Mouse (Mus musculus) heart, postnatal 25 days (tissue): ENCODE results near the gene Pmpcb. TPM values are rescaled to one million over a fixed set of nuclear protein-coding genes. Genes with fewer than 3 reads are reported as not detected.

Source experiments
- DNase-seq: peaks from one replicate; pipeline ENCODE4 v3.0.0; 2022; ENCODE audit warnings: low spot score
- intact Hi-C: fragments of 180-260 bp; cut with DNase I; formaldehyde crosslinking; loops from one replicate; pipeline ENCODE4 v1.15.1; 2025
- total RNA-seq, 2 experiments: library from RNA; stranded (reverse); gene quantifications; 2 replicates each; pipeline ENCODE4 v1.2.3; 2021

The Pmpcb gene
- total RNA-seq, 2 experiments from 2014 or later, result 241 to 242 TPM

DNA sequence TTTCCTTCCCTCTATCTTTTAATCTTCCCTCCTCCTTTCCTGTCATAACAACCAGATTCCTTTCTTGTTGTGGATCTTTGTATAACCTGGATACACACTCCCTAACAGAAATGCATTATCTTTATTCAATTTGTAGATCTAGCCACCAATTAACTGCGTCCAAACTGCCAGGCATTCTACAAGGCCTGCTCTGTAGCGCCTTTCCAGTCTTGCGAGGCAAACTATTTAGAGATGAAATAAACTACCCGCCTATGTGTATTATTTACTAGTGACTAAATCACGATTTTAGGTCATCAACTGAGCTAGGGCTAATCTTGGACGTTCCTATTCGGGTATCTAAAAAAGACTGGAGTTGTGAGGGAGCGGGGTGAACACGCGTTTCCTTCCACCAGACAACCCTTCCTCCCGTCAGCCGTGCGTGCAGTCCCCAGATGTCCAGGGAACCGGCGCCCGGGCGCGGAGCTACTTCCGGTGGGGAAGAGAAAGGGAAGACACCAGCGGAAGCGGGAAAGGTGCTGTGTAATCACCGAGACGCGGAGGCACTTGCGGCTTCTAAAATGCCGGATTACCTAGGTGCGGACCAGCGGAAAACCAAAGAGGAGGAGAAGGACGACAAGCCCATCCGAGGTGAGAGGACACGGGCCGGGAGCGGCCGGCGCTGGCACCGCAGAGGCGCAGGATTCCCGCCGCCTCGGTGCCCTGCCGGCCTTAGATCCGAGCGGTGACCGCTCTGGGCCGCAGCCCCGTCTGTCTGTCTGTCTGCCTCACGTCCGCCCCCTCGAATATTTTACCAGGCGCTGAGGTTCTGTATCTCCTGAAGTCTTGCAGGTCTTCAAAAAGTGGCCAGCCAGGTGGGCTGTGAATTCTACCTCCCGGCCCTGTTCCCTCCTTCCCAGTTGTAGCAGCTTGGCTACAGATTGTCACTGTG, 49.6 kb downstream of the Pmpcb start:
- DNase-seq, result peak; percentile 79
- intact Hi-C loops, result no loop called here

DNA sequence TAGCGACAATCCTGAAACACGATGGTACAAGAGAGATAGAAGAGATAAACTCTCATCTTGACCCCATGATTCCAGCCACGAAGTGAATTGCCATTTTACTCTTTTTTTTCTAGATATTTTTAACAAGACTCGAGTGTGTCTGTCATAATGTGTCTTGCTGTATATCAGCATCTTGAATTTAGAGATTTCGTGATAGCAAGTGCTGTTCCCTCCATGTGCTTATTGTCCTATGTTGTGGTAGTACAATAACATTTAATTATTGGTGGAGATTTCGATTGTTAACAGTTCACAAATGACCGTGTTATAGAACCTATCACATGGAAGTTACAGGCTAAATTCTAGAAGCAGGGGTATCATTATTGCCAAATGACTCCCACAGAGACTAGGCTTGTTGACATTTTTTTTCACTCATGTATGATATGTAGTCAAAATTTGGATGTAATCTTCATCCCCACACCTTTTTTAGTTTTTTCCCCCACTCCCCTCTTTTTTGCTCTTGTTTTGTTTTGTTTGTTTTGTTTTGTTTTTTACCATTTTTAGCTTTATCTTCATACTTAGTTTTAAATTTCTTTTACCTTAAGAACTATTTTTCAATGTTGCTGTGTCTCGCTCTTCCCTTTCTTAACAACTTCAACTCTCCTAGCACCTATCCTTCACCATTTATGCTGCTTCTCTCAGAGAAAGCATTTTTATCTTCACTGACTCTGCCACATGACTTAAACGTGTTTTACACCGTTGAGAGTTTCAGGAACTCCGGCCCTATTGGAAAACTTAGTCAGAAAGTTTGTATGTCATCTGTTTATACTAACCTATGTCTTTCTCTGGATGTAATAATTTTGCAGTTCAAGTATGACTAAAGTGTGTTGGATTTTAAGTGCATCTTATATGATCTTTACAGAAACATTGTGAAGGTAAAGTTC, 50.5 kb downstream of the Pmpcb start:
- no peak for DNase-seq
- intact Hi-C loops, result no loop called here

DNA sequence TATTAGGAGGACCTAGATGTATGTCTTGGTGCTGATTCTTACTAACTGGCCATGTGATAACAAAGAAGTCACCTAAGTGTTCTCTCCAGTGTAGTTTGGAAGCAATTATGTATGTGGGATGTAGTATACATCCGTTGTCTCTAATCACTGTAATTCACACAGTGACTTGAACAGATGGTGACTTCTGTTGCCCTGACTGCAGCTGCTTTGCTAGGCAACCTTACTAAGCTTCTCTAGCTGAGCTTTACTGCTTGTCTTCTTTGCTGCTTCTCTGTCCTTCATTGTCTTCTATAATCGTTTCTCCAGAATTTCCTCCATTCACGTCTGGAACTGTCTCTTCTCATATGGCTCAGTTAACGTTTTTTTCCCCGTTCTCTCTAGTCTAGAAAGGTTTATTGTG, 52.1 kb downstream of the Pmpcb start:
- intact Hi-C loops, result no loop called here
- no peak for DNase-seq

DNA sequence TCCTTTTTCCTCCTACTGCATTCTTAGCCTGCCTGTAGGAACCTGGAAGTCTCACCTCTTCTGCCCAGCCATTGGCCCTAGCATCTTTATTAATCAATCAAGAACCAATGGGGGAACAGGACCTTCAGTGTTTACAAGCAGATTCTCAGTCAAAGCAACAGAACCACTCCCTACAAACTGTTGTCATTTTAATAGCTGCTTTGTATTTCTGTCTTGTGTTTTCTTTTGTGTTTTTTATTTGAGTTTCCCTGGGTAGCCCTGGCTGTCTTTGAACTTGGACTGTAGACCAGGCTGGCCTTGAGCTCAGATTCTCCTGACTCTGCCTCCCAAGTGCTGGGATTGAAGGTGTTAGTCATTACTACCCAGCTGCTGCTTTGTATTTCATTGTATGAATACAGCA, 55.2 kb downstream of the Pmpcb start:
- intact Hi-C loops, result no loop called here
- DNase-seq, result no peak

DNA sequence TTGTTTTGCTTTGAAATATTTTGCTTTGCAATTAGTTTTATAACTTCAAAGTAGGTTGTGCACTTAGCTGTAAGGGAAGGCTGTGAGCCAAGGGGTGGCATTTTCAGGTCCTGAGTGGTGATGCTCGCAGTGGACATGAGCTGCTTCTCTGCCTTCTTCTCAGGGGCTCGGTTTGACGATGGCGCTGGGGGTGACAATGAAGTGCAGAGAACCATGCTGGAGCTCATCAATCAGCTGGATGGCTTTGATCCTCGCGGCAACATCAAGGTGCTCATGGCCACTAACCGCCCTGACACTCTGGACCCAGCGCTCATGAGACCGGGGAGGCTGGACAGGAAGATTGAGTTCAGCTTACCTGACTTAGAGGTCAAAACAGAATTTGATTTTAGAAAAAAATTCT, 66.0 kb downstream of the Pmpcb start:
- intact Hi-C loops, result no loop called here
- no peak for DNase-seq

DNA sequence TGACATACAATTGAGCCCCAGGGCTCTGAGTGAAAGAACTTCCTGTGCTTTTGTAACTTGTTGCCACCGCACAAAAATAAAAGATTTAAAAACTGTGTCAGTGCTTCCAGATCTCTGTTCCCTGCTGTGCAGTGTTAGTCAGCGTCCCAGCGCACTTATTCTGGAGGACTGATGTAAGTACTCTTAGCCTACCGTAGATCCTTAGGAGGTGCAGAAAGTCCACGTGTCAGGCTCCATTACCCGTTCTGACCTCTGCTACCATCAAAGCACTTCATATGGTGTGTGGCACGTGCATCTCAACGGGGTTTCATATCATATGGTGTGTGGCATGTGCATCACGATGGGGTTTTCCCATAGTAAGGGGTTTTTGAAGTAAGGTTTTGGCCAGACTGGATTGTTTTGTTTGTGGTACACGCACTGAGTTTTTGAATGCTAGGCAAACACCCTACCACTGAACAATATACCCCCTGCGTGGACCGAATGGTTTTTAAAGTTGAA, 66.8 kb downstream of the Pmpcb start:
- DNase-seq, result no peak
- intact Hi-C loops, result no loop called here

DNA sequence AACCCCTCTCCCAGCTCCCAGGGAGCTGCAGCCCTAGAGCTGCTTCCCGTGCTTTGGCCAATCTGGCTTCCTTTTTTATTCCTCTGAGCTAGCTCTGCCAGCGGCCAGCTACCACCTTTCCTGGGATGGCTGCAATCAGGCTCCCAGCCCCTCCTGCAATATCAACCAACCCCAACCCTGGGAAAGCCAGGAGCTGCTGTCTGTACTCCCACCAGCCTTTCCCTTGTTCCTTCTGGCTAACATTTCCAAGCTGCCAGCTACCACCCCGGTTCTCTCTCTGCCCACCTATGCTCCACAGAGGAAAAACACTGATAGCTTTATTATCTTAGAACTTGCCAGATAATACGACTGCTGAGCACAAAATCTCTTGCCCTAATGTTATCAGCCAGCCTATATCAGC, 67.9 kb downstream of the Pmpcb start:
- intact Hi-C loops, result no loop called here
- no peak for DNase-seq

Other genes with a start within 250 kb of the Pmpcb start
- gene Lrrc17, start 193.6 kb upstream of the Pmpcb start, total RNA-seq, result 1 to 10 TPM; 2.4 to 4.2 TPM
- gene Fbxl13, start 91.5 kb upstream of the Pmpcb start, total RNA-seq, result not detected
- gene Armc10, start 91.3 kb upstream of the Pmpcb start, total RNA-seq, result 1 to 10 TPM; 6.6 to 7.8 TPM
- gene Napepld, start 35.7 kb upstream of the Pmpcb start, total RNA-seq, result 1 to 10 TPM; 4.5 to 5.4 TPM
- 10 to 100 TPM; 19.5 to 20.6 TPM for gene Dnajc2, start 48.1 kb downstream of the Pmpcb start, total RNA-seq
- gene Psmc2, start 48.1 kb downstream of the Pmpcb start, total RNA-seq, result 10 to 100 TPM; 91.1 to 94.2 TPM
- gene Slc26a5, start 128.5 kb downstream of the Pmpcb start, total RNA-seq, result not detected